Mouse (Mus musculus) embryonic fibroblast, embryonic 13.5 days (primary cell): ENCODE measurements at regions not wholly inside any gene's neighbourhood (a gene's known extent, or its start where the extent isn't known, plus 50 kb on each side); places are given as distances from the start of the nearest gene placed in this dataset.

Source experiments
- CTCF ChIP-seq: IDR thresholded peaks from 2 replicates; pipeline ENCODE4 v1.5.1; 2011; ENCODE audit warnings: mild to moderate bottlenecking, control low read depth, low read length, moderate library complexity, borderline replicate concordance; ENCODE audit not compliant: insufficient read depth
- POLR2A ChIP-seq: IDR thresholded peaks from 2 replicates; pipeline ENCODE4 v1.6.1; 2011; ENCODE audit warnings: low read depth, mild to moderate bottlenecking, control low read depth, low read length, moderate library complexity

GRCm38 (mm10) chr2:12759931-12760330 is 163.9 kb upstream of the Pter start:
- TF ChIP-seq CTCF: no peak
- TF ChIP-seq POLR2A: no peak
